Mouse (Mus musculus) heart, postnatal 4 days (tissue): ENCODE results near the gene Rdh9. TPM values are rescaled to one million over a fixed set of nuclear protein-coding genes. Genes with fewer than 3 reads are reported as not detected.

Experiments used
- total RNA-seq, 2 experiments: library from RNA; stranded (reverse); gene quantifications; 2 replicates each; pipeline ENCODE4 v1.2.3; 2021

Gene Rdh9
- total RNA-seq, 2 experiments from 2014 or later, result 0.19 TPM; not detected in 1

Other genes with a start within 250 kb of the Rdh9 start
- under 1 TPM; 0.83 to 0.97 TPM for gene Nxph4, start 241.8 kb upstream of the Rdh9 start, total RNA-seq
- 10 to 100 TPM; 68.8 to 73.0 TPM for gene Lrp1, start 155.2 kb upstream of the Rdh9 start, total RNA-seq
- gene Stat6, start 133.4 kb upstream of the Rdh9 start, total RNA-seq, result 10 to 100 TPM; 41.7 to 42.1 TPM
- gene Nemp1, start 109.5 kb upstream of the Rdh9 start, total RNA-seq, result 1 to 10 TPM; 8.9 TPM
- gene Nab2, start 107.8 kb upstream of the Rdh9 start, total RNA-seq, result 10 to 100 TPM; 13.5 to 14.9 TPM
- under 1 TPM; 0.10 to 0.36 TPM for gene Myo1a, start 71.2 kb upstream of the Rdh9 start, total RNA-seq
- not detected for gene Tac2, start 51.9 kb upstream of the Rdh9 start, total RNA-seq
- 1 to 10 TPM; 9.6 to 9.8 TPM for gene Zbtb39, start 36.8 kb upstream of the Rdh9 start, total RNA-seq
- 1 to 10 TPM; 5.6 to 6.8 TPM for gene Gpr182, start 24.7 kb upstream of the Rdh9 start, total RNA-seq
- gene Rdh1, start 16.7 kb upstream of the Rdh9 start, total RNA-seq, result under 1 TPM; 0.14 TPM
- gene Rdh16f1, start 16.6 kb upstream of the Rdh9 start, total RNA-seq, result under 1 TPM in 1 of 2 experiments, not detected in 1; 0.14 TPM
- gene Rdh16, start 24.8 kb downstream of the Rdh9 start, total RNA-seq, result not detected
- not detected for gene Rdh19, start 73.5 kb downstream of the Rdh9 start, total RNA-seq
- gene Rdh16f2, start 90.1 kb downstream of the Rdh9 start, total RNA-seq, result not detected
- not detected for gene Rdh7, start 112.4 kb downstream of the Rdh9 start, total RNA-seq
- gene Sdr9c7, start 122.1 kb downstream of the Rdh9 start, total RNA-seq, result not detected
- not detected for gene Hsd17b6, start 231.2 kb downstream of the Rdh9 start, total RNA-seq
- 10 to 100 TPM; 30.0 to 31.1 TPM for gene Prim1, start 238.8 kb downstream of the Rdh9 start, total RNA-seq